Mouse (Mus musculus): ENCODE data around the gene Cfap20. TPM values are rescaled to one million over a fixed set of nuclear protein-coding genes. Genes with fewer than 3 reads are reported as not detected.

Cfap20 gene
- total and polyA plus RNA-seq, 2 experiments from 2014 or later = 72.3 to 127 TPM

GRCm38 (mm10) chr8:95396752-95397151, 37.9 kb downstream of the Cfap20 start:
- WGBS = 77% methylated on average over 11 of the region's 11 CpGs
- Histone ChIP-seq H3K9ac (replicated peaks; ENCODE audit: low read length) (no peak overlapping the region), H3K27me3 (ENCODE audit: insufficient read depth, low read length) (no peaks in the 10 kb centered on the region), H3K4me1 (ENCODE audit: insufficient read depth, low read length) (no peaks in the 10 kb centered on the region), H3K9me3 (ENCODE audit: low read length) (no peaks in the 10 kb centered on the region), H3K36me3 (ENCODE audit: insufficient read depth, low read length) (no peaks in the 10 kb centered on the region), H3K4me3 (ENCODE audit: low read length) (no peak overlapping the region), H3K4me2 (ENCODE audit: low read depth, low read length) (no peak overlapping the region), H3K27ac (no peak overlapping the region)
- no peak for TF ChIP-seq CTCF (IDR thresholded peaks at IDR 0.05; ENCODE audit: low read depth)
- DNase-seq (ENCODE audit: low spot score) (no peak), ATAC-seq (no peak)

- no peak overlapping the region for H3K4me3 ChIP-seq (ENCODE audit: low read length)
- ATAC-seq = no peak
- no peak overlapping the region for H3K9ac ChIP-seq (replicated peaks; ENCODE audit: low read length)
- H3K4me1 ChIP-seq (ENCODE audit: insufficient read depth, low read length) = no peaks in the 10 kb centered on the region
- no peaks in the 10 kb centered on the region for H3K9me3 ChIP-seq (ENCODE audit: low read length)
- 46% methylated on average over 8 of the region's 8 CpGs for WGBS
- H3K27me3 ChIP-seq (ENCODE audit: insufficient read depth, low read length) = no peaks in the 10 kb centered on the region
- no peak overlapping the region for H3K4me2 ChIP-seq (ENCODE audit: low read depth, low read length)
- no peak for TF ChIP-seq CTCF (IDR thresholded peaks at IDR 0.05; ENCODE audit: low read depth)
- no peak overlapping the region for H3K27ac ChIP-seq
- no peaks in the 10 kb centered on the region for H3K36me3 ChIP-seq (ENCODE audit: insufficient read depth, low read length)
- no peak for DNase-seq (ENCODE audit: low spot score)
Observed at GRCm38 (mm10) chr8:95395186-95395918, 39.3 kb downstream of the Cfap20 start.

GRCm38 (mm10) chr8:95392604-95393003, 42.1 kb downstream of the Cfap20 start:
- no peak for ATAC-seq
- H3K9ac ChIP-seq (replicated peaks; ENCODE audit: low read length) = no peak overlapping the region
- no peak for DNase-seq (ENCODE audit: low spot score)
- no peak for TF ChIP-seq CTCF (IDR thresholded peaks at IDR 0.05; ENCODE audit: low read depth)
- H3K4me2 ChIP-seq (ENCODE audit: low read depth, low read length) = no peak overlapping the region
- 76% methylated on average over 5 of the region's 5 CpGs for WGBS
- no peaks in the 10 kb centered on the region for H3K4me1 ChIP-seq (ENCODE audit: insufficient read depth, low read length)
- no peak overlapping the region for H3K27ac ChIP-seq
- H3K4me3 ChIP-seq (ENCODE audit: low read length) = no peak overlapping the region
- no peaks in the 10 kb centered on the region for H3K27me3 ChIP-seq (ENCODE audit: insufficient read depth, low read length)
- no peaks in the 10 kb centered on the region for H3K36me3 ChIP-seq (ENCODE audit: insufficient read depth, low read length)
- H3K9me3 ChIP-seq (ENCODE audit: low read length) = no peaks in the 10 kb centered on the region

GRCm38 (mm10) chr8:95391101-95391500, 43.6 kb downstream of the Cfap20 start:
- Histone ChIP-seq H3K4me2 (ENCODE audit: low read depth, low read length) (no peak overlapping the region), H3K9ac (replicated peaks; ENCODE audit: low read length) (no peak overlapping the region), H3K27me3 (ENCODE audit: insufficient read depth, low read length) (no peaks in the 10 kb centered on the region), H3K4me3 (ENCODE audit: low read length) (no peak overlapping the region), H3K27ac (no peak overlapping the region), H3K9me3 (ENCODE audit: low read length) (no peaks in the 10 kb centered on the region), H3K4me1 (ENCODE audit: insufficient read depth, low read length) (no peaks in the 10 kb centered on the region), H3K36me3 (ENCODE audit: insufficient read depth, low read length) (no peaks in the 10 kb centered on the region)
- 78% methylated on average over 7 of the region's 7 CpGs for WGBS
- no peak for DNase-seq (ENCODE audit: low spot score)
- no peak for TF ChIP-seq CTCF (IDR thresholded peaks at IDR 0.05; ENCODE audit: low read depth)
- no peak for ATAC-seq

GRCm38 (mm10) chr8:95390312-95390711, 44.4 kb downstream of the Cfap20 start:
- 66% methylated on average over 4 of the region's 4 CpGs for WGBS
- H3K4me1 ChIP-seq (ENCODE audit: insufficient read depth, low read length) = no peaks in the 10 kb centered on the region

GRCm38 (mm10) chr8:95387936-95388335, 46.7 kb downstream of the Cfap20 start:
- Histone ChIP-seq H3K36me3 (ENCODE audit: insufficient read depth, low read length) (no peaks in the 10 kb centered on the region), H3K4me2 (ENCODE audit: low read depth, low read length) (no peak overlapping the region), H3K27ac (no peak overlapping the region), H3K4me3 (ENCODE audit: low read length) (no peak overlapping the region), H3K9ac (replicated peaks; ENCODE audit: low read length) (no peak overlapping the region), H3K27me3 (ENCODE audit: insufficient read depth, low read length) (no peaks in the 10 kb centered on the region), H3K9me3 (ENCODE audit: low read length) (no peaks in the 10 kb centered on the region), H3K4me1 (ENCODE audit: insufficient read depth, low read length) (no peaks in the 10 kb centered on the region)
- no peak for TF ChIP-seq CTCF (IDR thresholded peaks at IDR 0.05; ENCODE audit: low read depth)
- ATAC-seq = no peak
- 67% methylated on average over 7 of the region's 7 CpGs for WGBS
- no peak for DNase-seq (ENCODE audit: low spot score)

More at GRCm38 (mm10) chr8:95390312-95390711, 44.4 kb downstream of the Cfap20 start:
- no peak overlapping the region for H3K4me2 ChIP-seq (ENCODE audit: low read depth, low read length)
- no peak overlapping the region for H3K27ac ChIP-seq
- H3K9ac ChIP-seq (replicated peaks; ENCODE audit: low read length) = no peak overlapping the region
- no peak for TF ChIP-seq CTCF (IDR thresholded peaks at IDR 0.05; ENCODE audit: low read depth)
- no peak overlapping the region for H3K4me3 ChIP-seq (ENCODE audit: low read length)
- H3K36me3 ChIP-seq (ENCODE audit: insufficient read depth, low read length) = no peaks in the 10 kb centered on the region
- no peaks in the 10 kb centered on the region for H3K9me3 ChIP-seq (ENCODE audit: low read length)
- ATAC-seq (no peak), DNase-seq (ENCODE audit: low spot score) (no peak)
- H3K27me3 ChIP-seq (ENCODE audit: insufficient read depth, low read length) = no peaks in the 10 kb centered on the region

- Histone ChIP-seq H3K36me3 (ENCODE audit: insufficient read depth, low read length) (no peaks in the 10 kb centered on the region), H3K4me1 (ENCODE audit: insufficient read depth, low read length) (no peaks in the 10 kb centered on the region), H3K4me2 (ENCODE audit: low read depth, low read length) (no peak overlapping the region), H3K27me3 (ENCODE audit: insufficient read depth, low read length) (no peaks in the 10 kb centered on the region), H3K27ac (no peak overlapping the region), H3K9me3 (ENCODE audit: low read length) (no peaks in the 10 kb centered on the region), H3K4me3 (ENCODE audit: low read length) (no peak overlapping the region), H3K9ac (replicated peaks; ENCODE audit: low read length) (no peak overlapping the region)
- 84% methylated on average over 10 of the region's 10 CpGs for WGBS
- DNase-seq (ENCODE audit: low spot score) (no peak), ATAC-seq (no peak)
- TF ChIP-seq CTCF (IDR thresholded peaks at IDR 0.05; ENCODE audit: low read depth) = no peak
Observed at GRCm38 (mm10) chr8:95387221-95387620, 47.4 kb downstream of the Cfap20 start.

All from hindbrain, postnatal 0 days (tissue).